Mouse (Mus musculus) stomach, embryonic 16.5 days (tissue): ENCODE results near the gene Cox6b1. TPM values are rescaled to one million over a fixed set of nuclear protein-coding genes. Genes with fewer than 3 reads are reported as not detected.
A peak's percentile ranks its signal among the peaks of the same experiment; 100 is the strongest.

Experiments used
- ATAC-seq: fragments of 200-750 bp; cut with Nextera tagmentation; 2 replicates; pipeline ENCODE4 v1.8.0; 2017; ENCODE audit warnings: moderate number of reproducible peaks, moderate TSS enrichment; ENCODE audit not compliant: insufficient read depth, low FRiP score
- H3K27ac ChIP-seq: fragments of 300-500 bp; sonication (generic); 2 replicates; pipeline ENCODE4 v1.5.1; 2014; ENCODE audit warnings: low read length
- H3K27me3 ChIP-seq: fragments of 300-500 bp; sonication (generic); 2 replicates; pipeline ENCODE4 v1.6.1; 2014; ENCODE audit warnings: low read length, control low read depth, mixed read lengths; ENCODE audit not compliant: control insufficient read depth, insufficient read depth
- H3K36me3 ChIP-seq: fragments of 300-500 bp; sonication (generic); 2 replicates; pipeline ENCODE4 v1.6.1; 2014; ENCODE audit warnings: low read length; ENCODE audit not compliant: control insufficient read depth, insufficient read depth
- H3K4me1 ChIP-seq: fragments of 300-500 bp; sonication (generic); 2 replicates; pipeline ENCODE4 v1.6.1; 2014; ENCODE audit warnings: low read length, control low read depth, mixed read lengths; ENCODE audit not compliant: control insufficient read depth, insufficient read depth
- H3K4me2 ChIP-seq: fragments of 300-500 bp; sonication (generic); 2 replicates; pipeline ENCODE4 v1.6.1; 2014; ENCODE audit warnings: low read depth, low read length, mixed read lengths
- H3K4me3 ChIP-seq: fragments of 300-500 bp; sonication (generic); replicated peaks from 2 replicates; pipeline ENCODE4 v1.5.1; 2014; ENCODE audit warnings: mild to moderate bottlenecking, low read length
- H3K9ac ChIP-seq: fragments of 300-500 bp; sonication (generic); 2 replicates; pipeline ENCODE4 v1.6.1; 2014; ENCODE audit warnings: low read length
- H3K9me3 ChIP-seq: fragments of 300-500 bp; sonication (generic); replicated peaks from 2 replicates; pipeline ENCODE4 v1.6.1; 2016; ENCODE audit warnings: low read length, control low read depth; ENCODE audit not compliant: control insufficient read depth
- whole genome bisulfite sequencing: fragments of 180-500 bp; shearing (Covaris S2); extraction: QIAGEN DNeasy Blood & Tissue Kit; methylation state at CpG from one replicate; pipeline ENCODE4 v1.1.7; 2014; 5-methylcytosine and 5-hydroxymethylcytosine counted together
- polyA plus RNA-seq: library from polyadenylated mRNA; unstranded; fragments of >200 nt; fragmentation: Nextera tagmentation; extraction: Ambion mirVana; gene quantifications from 2 replicates; pipeline ENCODE4 v1.2.1, GENCODE M21; 2015

The Cox6b1 gene
- polyA plus RNA-seq, 1 experiment from 2014 or later = 1,051 TPM

DNA sequence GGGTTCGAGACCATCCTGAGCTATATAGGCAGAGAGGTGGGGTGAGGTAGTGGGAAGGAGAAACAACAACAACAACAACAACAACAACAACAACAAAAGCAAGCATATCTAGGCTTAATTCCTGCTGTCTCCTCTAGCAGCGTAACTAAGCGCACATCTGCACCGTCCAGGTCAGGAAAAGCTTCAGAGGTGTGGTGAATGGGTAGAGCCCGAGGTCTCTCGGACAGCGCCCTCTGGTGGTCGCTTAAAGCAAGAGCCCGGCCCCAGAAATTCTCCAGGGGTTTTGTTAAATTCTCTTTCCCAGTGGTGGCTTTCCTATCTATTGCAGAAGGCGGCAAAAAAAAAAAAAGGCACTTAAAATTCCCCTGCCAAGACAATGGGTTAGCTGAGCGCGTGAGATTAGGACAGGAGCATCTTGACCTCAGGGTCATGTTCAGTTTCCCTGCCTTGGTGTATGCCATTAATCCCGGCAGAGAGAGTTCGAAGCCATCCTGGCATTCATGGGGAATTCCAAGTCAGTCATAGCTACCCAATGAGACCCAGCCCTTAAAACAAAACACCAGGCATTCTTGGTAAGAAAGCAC lies 12.3 kb downstream of the Cox6b1 start:
- Histone ChIP-seq H3K4me3 (no peak overlapping the region), H3K27ac (no peak overlapping the region), H3K4me2 (no peak overlapping the region), H3K4me1 (no peaks in the 10 kb centered on the region), H3K9ac (no peak overlapping the region), H3K27me3 (no peaks in the 10 kb centered on the region), H3K36me3 (peaks cover 21% of the 10 kb centered on the region), H3K9me3 (no peaks in the 10 kb centered on the region)
- WGBS = 23% methylated on average over 14 of the region's 14 CpGs
- ATAC-seq = peak; percentile 49; the same call in 1 of the 2 replicates

DNA sequence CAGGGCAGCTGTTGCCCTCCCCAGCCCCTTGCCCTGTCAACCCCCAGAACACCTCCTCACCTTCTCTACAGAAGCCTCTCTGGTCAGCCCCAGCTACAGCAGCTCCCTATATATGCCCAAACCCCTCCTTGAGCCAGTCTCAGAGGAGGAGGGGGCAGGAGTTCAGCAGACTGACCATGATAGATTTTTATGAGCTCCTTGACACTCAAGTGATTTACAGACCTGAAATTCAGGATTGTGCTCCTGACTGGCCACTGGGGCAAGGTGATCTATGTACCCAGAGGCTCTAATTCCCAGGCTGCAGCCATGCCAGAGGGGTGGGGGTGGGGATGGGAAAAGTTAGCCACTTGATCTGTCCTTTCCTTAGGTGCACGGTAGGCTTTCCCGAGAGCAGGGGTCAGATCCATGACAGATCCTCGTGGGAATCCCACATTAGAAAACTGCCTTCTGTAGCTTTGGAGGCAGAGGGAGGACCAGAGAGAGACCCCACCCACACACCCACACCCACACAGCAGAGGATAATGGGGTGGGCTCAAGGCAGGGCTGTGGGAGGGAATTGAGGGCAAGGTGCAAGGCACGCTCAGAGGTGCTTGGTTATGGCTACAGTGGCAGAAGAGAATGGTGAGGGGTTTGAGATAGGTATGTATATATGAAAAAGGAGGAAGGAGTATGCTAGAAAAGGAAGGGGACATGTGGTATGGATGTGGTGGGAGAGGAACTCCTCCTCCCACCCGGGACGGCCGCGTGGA lies 13.1 kb downstream of the Cox6b1 start, which contains the start of gene Upk1a:
Gene Upk1a, minus strand, starts transcription at position 194 of the 749 bp plus-strand sequence.
- no peak within 1 kb of the TSS for H3K27ac ChIP-seq
- H3K4me3 ChIP-seq = no peak within 1 kb of the TSS
- no peak within 1 kb of the TSS for H3K4me2 ChIP-seq
- no peaks in the 10 kb centered on the region for H3K9me3 ChIP-seq
- ATAC-seq = no peak
- peaks cover 18% of the 10 kb centered on the region for H3K36me3 ChIP-seq
- 51% methylated on average over 8 of the region's 8 CpGs for WGBS
- H3K4me1 ChIP-seq = no peaks in the 10 kb centered on the region
- H3K27me3 ChIP-seq = no peaks in the 10 kb centered on the region
- H3K9ac ChIP-seq = no peak within 1 kb of the TSS

GRCm38 (mm10) chr7:30610043-30610442 lies 15.9 kb downstream of the Cox6b1 start:
- Histone ChIP-seq H3K9ac (no peak overlapping the region), H3K9me3 (no peaks in the 10 kb centered on the region), H3K4me3 (no peak overlapping the region), H3K27ac (no peak overlapping the region; the same call in 1 of the 2 replicates), H3K27me3 (no peaks in the 10 kb centered on the region), H3K4me1 (no peaks in the 10 kb centered on the region), H3K36me3 (no peaks in the 10 kb centered on the region), H3K4me2 (no peak overlapping the region)
- ATAC-seq = peak; percentile 32
- 52% methylated on average over 7 of the region's 7 CpGs for WGBS

GRCm38 (mm10) chr7:30608476-30608875 lies 17.5 kb downstream of the Cox6b1 start:
- no peak for ATAC-seq
- no peak overlapping the region for H3K27ac ChIP-seq
- no peaks in the 10 kb centered on the region for H3K4me1 ChIP-seq
- no peaks in the 10 kb centered on the region for H3K9me3 ChIP-seq
- H3K9ac ChIP-seq = no peak overlapping the region
- no peaks in the 10 kb centered on the region for H3K36me3 ChIP-seq
- no peaks in the 10 kb centered on the region for H3K27me3 ChIP-seq
- no peak overlapping the region for H3K4me2 ChIP-seq
- 49% methylated on average over 16 of the region's 16 CpGs for WGBS
- no peak overlapping the region for H3K4me3 ChIP-seq

- no peaks in the 10 kb centered on the region for H3K36me3 ChIP-seq
- H3K27me3 ChIP-seq = no peaks in the 10 kb centered on the region
- peaks cover 5% of the 10 kb centered on the region; the same call in 1 of the 2 replicates for H3K4me1 ChIP-seq
- H3K4me2 ChIP-seq = no peak overlapping the region
- H3K4me3 ChIP-seq = no peak overlapping the region
- no peak overlapping the region for H3K27ac ChIP-seq
- no peaks in the 10 kb centered on the region for H3K9me3 ChIP-seq
- no peak overlapping the region for H3K9ac ChIP-seq
- 26% methylated on average over 8 of the region's 8 CpGs for WGBS
- peak; percentile 54; the same call in 1 of the 2 replicates for ATAC-seq
Observed at GRCm38 (mm10) chr7:30607706-30608309, 18.1 kb downstream of the Cox6b1 start.

DNA sequence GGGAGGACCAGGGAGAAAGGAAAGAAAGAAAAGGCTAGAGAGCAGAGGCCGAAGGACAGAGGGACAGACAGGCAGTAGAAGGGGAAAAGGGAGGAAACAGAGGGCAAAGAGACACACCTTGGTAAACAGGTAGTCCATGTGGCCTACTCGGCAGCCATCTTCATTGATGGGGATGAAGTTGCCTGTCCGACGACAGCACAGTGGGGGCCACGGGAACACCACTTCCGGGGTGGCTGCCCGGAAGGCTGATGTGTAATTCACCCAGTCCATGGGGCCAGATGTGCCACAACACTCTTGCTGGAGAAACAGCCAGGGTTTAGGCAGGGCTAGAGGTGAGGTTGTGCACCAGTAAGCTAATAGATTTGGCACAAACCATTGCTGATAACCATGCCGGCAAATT lies 21.0 kb downstream of the Cox6b1 start:
- Histone ChIP-seq H3K27ac (no peak overlapping the region), H3K4me3 (no peak overlapping the region), H3K36me3 (no peaks in the 10 kb centered on the region), H3K9me3 (no peaks in the 10 kb centered on the region), H3K4me2 (no peak overlapping the region), H3K4me1 (peaks cover 15% of the 10 kb centered on the region), H3K27me3 (no peaks in the 10 kb centered on the region), H3K9ac (no peak overlapping the region)
- WGBS = 83% methylated on average over 8 of the region's 8 CpGs
- no peak for ATAC-seq

GRCm38 (mm10) chr7:30604424-30604823 lies 21.5 kb downstream of the Cox6b1 start:
- H3K4me2 ChIP-seq = no peak overlapping the region
- H3K4me3 ChIP-seq = no peak overlapping the region
- ATAC-seq = no peak
- whole genome bisulfite sequencing = 46% methylated on average over 8 of the region's 8 CpGs
- no peak overlapping the region for H3K27ac ChIP-seq
- no peaks in the 10 kb centered on the region for H3K36me3 ChIP-seq
- no peaks in the 10 kb centered on the region for H3K9me3 ChIP-seq
- peaks cover 15% of the 10 kb centered on the region for H3K4me1 ChIP-seq
- no peaks in the 10 kb centered on the region for H3K27me3 ChIP-seq
- no peak overlapping the region for H3K9ac ChIP-seq

- H3K27me3 ChIP-seq = no peaks in the 10 kb centered on the region
- H3K36me3 ChIP-seq = no peaks in the 10 kb centered on the region
- peak; percentile 70 for ATAC-seq
- no peak overlapping the region for H3K4me3 ChIP-seq
- H3K27ac ChIP-seq = peak overlapping the region; percentile 79; the same call in 1 of the 2 replicates
- H3K9me3 ChIP-seq = no peaks in the 10 kb centered on the region
- WGBS = 22% methylated on average over 3 of the region's 3 CpGs
- no peak overlapping the region for H3K9ac ChIP-seq
- H3K4me1 ChIP-seq = peaks cover 15% of the 10 kb centered on the region
- no peak overlapping the region for H3K4me2 ChIP-seq
Observed at GRCm38 (mm10) chr7:30602583-30602982, 23.4 kb downstream of the Cox6b1 start.

- Histone ChIP-seq H3K27ac (peak overlapping the region; percentile 90), H3K36me3 (no peaks in the 10 kb centered on the region), H3K9ac (peak overlapping the region; percentile 44; the same call in 1 of the 2 replicates), H3K4me3 (no peak overlapping the region), H3K4me2 (peak overlapping the region; percentile 30), H3K4me1 (peaks cover 15% of the 10 kb centered on the region), H3K9me3 (no peaks in the 10 kb centered on the region), H3K27me3 (no peaks in the 10 kb centered on the region)
- 50% methylated on average over 7 of the region's 7 CpGs for WGBS
- ATAC-seq = peak; percentile 38; the same call in 1 of the 2 replicates
Observed at GRCm38 (mm10) chr7:30600651-30601050, 25.3 kb downstream of the Cox6b1 start.
